Mouse (Mus musculus) ovary, postnatal 10 days (tissue): ENCODE measurements around the gene Hdac9.
"Not testable (repeated sequence)": the region's sequence is repeated elsewhere in the genome, so short reads cannot be mapped to it uniquely, and the experiment has no call there.

Experiments used
- DNase-seq: peaks from one replicate; pipeline ENCODE4 v3.0.0; 2022; ENCODE audit warnings: low spot score

Hdac9 gene

DNA sequence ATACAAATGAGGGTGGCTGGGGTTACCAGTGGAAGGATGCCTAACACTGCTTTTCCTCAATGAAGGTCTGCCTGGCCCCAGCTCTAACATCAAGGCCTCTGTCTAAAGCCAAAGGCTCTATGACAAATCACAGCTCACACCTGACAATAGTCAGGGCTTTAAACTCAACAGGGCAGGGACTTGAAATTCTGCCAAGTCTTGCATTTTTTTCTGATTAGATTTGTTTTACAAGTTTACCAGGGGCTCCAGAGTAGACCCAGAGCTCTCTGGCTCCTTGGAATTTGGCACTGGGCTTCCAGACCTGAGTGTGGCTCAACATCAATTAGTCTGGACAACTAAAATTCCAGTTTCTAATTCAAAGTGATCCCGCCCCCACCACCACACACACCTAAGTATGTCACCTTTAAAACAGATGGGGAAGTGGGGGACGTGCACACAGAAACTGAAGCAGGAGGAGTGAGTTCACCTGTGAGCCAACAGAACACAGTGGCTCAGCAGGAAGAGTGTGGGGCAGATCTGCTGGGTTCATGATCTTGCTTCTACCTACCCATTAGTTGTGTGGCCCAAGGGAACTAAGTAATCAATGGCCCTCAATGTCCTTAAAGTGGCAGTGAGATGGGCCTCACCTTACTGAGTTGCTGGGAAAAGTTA lies 829.5 kb downstream of the Hdac9 start:
- no peak for DNase-seq

DNA sequence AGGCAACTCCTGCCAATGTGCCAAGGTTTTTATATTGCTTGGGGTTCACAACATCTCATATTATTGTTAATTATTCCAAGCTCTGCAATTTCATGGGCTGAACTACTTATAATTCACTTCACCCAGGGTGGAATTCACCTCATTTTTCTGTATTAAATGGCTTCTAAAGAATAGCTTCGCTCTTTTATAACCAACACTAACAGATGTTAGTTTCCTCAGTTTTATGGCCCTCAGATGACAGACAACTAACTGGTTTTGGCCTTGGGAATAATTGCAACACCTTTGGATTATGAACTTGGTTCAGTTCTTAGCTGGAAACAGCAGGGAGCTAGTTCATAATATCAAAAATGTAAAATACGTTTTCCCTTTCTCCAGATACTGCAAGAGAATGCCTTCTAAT lies 839.9 kb downstream of the Hdac9 start:
- no peak for DNase-seq

DNA sequence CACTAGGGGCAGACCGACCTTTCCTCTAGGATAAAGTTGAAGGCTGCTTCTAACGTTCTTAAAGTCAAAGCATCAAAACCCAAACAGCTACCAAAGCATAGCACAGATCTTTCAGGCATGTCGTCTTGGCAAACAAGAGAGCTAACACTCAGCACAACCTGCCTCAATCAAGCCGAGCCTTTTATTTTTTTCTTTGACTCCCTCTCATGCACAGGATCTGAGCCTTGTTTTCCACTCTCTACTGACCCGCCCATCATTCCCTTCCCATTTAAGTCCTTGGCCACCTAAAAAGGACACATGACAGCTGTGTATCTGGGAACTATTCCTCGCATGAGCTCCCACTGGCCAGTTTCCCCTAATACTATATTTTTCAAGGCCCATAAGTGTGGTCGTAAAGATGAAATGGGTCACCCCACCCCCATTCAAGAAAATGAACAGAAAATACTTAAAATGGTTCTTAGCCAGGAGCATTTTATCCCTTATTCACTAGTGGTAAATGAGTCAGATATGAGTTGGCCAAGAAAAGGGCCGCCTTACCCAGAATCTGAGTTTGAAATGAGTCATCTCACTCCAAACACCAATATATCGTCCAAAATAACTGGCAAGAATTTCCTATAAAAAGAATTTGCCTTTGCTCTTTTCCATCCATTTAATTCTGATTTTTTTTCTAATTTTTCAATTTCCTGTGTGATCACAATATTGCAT lies 840.9 kb downstream of the Hdac9 start:
- no peak for DNase-seq

DNA sequence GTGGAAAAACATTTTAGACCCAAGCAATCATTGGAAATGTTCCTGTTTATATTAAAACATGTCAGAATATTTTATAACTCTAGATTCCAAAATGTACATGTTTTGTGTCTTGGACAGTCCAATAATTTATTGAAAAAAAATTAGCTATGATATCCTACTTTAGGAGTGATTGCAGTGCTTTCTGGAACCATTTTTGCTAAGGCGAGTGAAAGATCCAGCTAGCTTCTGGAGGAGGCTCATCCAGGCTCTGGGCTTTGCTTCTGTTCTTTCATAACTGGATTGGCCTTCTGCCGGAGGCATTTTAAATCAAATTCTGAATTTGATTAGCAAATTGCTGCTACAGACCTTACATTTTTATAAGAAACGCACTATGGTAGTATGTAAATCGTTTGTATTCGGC lies 864.4 kb downstream of the Hdac9 start:
- no peak for DNase-seq

DNA sequence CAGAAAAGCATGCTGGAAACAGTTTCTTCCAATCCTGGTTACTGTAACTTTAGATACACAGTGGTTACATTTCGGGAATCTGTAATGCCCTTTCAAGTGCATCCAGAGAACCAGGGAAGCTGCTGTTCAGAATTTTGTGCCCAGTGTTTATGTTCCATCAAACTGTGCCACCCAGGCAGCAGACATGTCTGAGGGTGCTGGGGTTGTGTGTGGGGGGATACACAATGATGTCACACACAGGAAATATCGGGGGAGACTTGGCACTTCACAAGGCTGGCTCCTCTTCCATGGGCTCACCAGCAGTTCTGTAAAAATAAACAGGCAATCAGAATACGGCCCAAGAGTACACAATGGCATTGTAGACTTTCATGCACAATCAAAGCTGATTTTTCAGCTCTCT lies 864.9 kb downstream of the Hdac9 start:
- no peak for DNase-seq

DNA sequence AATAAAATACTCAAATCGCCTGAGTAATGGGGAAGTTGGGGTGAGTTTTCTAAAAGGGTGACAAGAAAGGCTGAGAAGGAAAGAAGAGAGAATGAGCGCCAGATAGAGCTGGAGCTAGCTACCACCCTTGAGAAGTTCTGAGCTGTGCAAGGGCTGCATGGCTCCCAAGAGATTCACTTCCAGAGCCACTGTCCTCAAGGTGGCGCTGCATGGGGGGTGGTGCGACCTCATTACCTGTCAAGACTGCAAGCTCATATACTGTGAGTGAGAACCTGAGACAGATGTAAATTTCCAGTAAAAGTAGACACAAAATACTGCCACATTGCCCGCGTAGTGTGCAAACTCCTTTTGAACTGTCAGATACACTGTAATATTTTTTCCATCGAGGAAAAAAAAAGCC lies 865.8 kb downstream of the Hdac9 start:
- no peak for DNase-seq

DNA sequence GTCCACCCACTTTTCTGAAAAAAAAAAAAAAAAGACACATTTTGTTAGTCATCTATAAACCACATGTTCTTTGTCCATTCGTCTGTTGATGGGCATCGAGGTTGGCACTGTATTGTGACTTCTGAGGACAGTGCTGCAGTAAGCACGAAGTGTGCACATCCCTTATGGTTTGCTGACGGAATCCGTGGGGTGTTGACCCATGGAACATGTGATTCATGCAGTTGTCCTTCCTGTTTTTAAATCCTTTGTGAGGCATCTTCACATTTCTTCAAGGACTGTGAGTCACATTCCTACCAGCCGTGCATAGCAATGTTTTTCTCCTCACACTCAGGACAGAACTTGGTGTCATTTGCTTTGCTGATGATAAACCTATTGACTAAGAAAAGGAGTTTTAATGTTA lies 875.9 kb downstream of the Hdac9 start:
- DNase-seq, result no peak

DNA sequence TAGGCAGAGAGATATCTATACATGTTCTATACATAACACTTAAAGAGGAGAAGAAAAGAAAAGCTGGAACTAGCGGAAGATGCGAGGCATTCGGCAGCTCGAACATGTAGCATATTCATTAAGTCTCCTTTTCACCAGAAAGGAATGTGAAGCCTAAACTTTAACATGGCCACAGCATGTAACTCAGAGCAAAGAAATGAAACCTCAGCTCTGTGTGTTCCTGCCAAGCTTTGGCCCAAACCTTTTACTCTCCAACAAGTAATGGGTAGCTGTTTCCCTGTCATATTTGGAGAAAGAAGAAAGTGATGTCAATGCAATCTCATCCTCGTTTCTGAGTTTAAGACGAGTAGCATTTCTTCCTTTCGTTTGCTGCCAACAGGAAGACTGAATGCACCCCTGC lies 876.8 kb downstream of the Hdac9 start:
- DNase-seq, result no peak

DNA sequence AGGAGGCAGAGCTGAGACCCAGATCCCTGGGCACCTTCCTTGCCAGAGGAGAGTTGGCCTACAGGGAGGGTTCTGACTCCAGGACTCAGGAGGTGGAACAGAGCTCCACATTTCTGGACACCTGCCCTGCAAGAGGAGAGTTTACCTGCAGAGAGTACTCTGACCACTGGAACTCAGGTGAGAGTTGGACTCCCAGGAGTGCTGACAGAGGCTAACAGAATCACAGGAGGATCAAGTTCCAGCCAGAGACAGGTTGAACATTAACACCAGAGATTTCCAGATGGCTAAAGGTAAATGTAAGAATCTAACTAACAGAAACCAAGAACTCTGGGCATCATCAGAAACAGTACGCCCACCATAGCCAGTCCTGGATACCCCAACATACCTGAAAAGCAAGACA lies 907.1 kb downstream of the Hdac9 start:
- not testable (repeated sequence) for DNase-seq
